Mouse (Mus musculus) hindbrain, postnatal 0 days (tissue): ENCODE results near the gene Rpl3. TPM values are rescaled to one million over a fixed set of nuclear protein-coding genes. Genes with fewer than 3 reads are reported as not detected.

ENCODE experiments used
- ATAC-seq: fragments of 200-750 bp; cut with Nextera tagmentation; 2 replicates; pipeline ENCODE4 v1.8.0; 2017; ENCODE audit warnings: mild to moderate bottlenecking, moderate TSS enrichment, moderate library complexity
- DNase-seq: peaks from one replicate; pipeline ENCODE4 v3.0.0-alpha.2; 2015; ENCODE audit warnings: low spot score
- H3K27ac ChIP-seq: fragments of 300-500 bp; sonication (generic); 2 replicates; pipeline ENCODE4 v1.5.1; 2014; ENCODE audit warnings: mild to moderate bottlenecking
- H3K27me3 ChIP-seq: fragments of 300-500 bp; sonication (generic); 2 replicates; pipeline ENCODE4 v1.6.1; 2014; ENCODE audit warnings: low read length, mixed read lengths; ENCODE audit not compliant: insufficient read depth
- H3K36me3 ChIP-seq: fragments of 300-500 bp; sonication (generic); 2 replicates; pipeline ENCODE4 v1.6.1; 2014; ENCODE audit warnings: low read length, mixed read lengths; ENCODE audit not compliant: insufficient read depth
- H3K4me1 ChIP-seq: fragments of 300-500 bp; sonication (generic); 2 replicates; pipeline ENCODE4 v1.6.1; 2014; ENCODE audit warnings: antibody characterized with exemption, low read length, mixed read lengths; ENCODE audit not compliant: insufficient read depth
- H3K4me2 ChIP-seq: fragments of 300-500 bp; sonication (generic); 2 replicates; pipeline ENCODE4 v1.6.1; 2014; ENCODE audit warnings: low read depth, mild to moderate bottlenecking, low read length, moderate library complexity, mixed read lengths
- H3K4me3 ChIP-seq: fragments of 300-500 bp; sonication (generic); 2 replicates; pipeline ENCODE4 v1.5.1; 2014; ENCODE audit warnings: low read length
- H3K9ac ChIP-seq: fragments of 300-500 bp; sonication (generic); replicated peaks from 2 replicates; pipeline ENCODE4 v1.6.1; 2014; ENCODE audit warnings: mild to moderate bottlenecking, low read length, moderate library complexity, mixed read lengths
- H3K9me3 ChIP-seq: fragments of 300-500 bp; sonication (generic); 2 replicates; pipeline ENCODE4 v1.6.1; 2016; ENCODE audit warnings: low read length, mixed read lengths
- CTCF ChIP-seq: IDR thresholded peaks from 2 replicates; pipeline ENCODE4 v1.5.1; 2016; ENCODE audit warnings: antibody characterized with exemption, control low read depth, low read depth
- WGBS: fragments of 180-500 bp; shearing (Covaris S2); extraction: QIAGEN DNeasy Blood & Tissue Kit; methylation state at CpG from one replicate; pipeline ENCODE4 v1.1.7; 2014; 5-methylcytosine and 5-hydroxymethylcytosine counted together
- polyA plus RNA-seq: library from polyadenylated mRNA; unstranded; fragments of >200 nt; fragmentation: Nextera tagmentation; extraction: Ambion mirVana; gene quantifications from 2 replicates; pipeline ENCODE4 v1.2.1, GENCODE M21; 2015
- total RNA-seq: library from RNA; depleted of rRNA; stranded (reverse); fragments of >200 nt; gene quantifications from 2 replicates; pipeline ENCODE4 v1.2.3, GENCODE M21; 2014

Gene Rpl3
- total and polyA plus RNA-seq, 2 experiments from 2014 or later = 527 to 599 TPM

- no peak for TF ChIP-seq CTCF
- Histone ChIP-seq H3K9ac (no peak overlapping the region), H3K4me2 (no peak overlapping the region), H3K9me3 (no peaks in the 10 kb centered on the region), H3K4me3 (no peak overlapping the region), H3K27ac (no peak overlapping the region), H3K27me3 (no peaks in the 10 kb centered on the region), H3K4me1 (no peaks in the 10 kb centered on the region), H3K36me3 (no peaks in the 10 kb centered on the region)
- ATAC-seq (no peak), DNase-seq (no peak)
- WGBS = 54% methylated on average over 8 of the region's 9 CpGs
These were observed 29.3 kb downstream of the Rpl3 start for GRCm38 (mm10) chr15:80062339-80062738.

GRCm38 (mm10) chr15:80061071-80061550, 30.6 kb downstream of the Rpl3 start:
- 89% methylated on average over 4 of the region's 4 CpGs for WGBS
- Histone ChIP-seq H3K9ac (no peak overlapping the region), H3K4me1 (no peaks in the 10 kb centered on the region), H3K27ac (no peak overlapping the region), H3K9me3 (no peaks in the 10 kb centered on the region), H3K27me3 (no peaks in the 10 kb centered on the region), H3K36me3 (no peaks in the 10 kb centered on the region), H3K4me2 (no peak overlapping the region), H3K4me3 (no peak overlapping the region)
- TF ChIP-seq CTCF = no peak
- DNase-seq = no peak
- ATAC-seq = no peak

DNA sequence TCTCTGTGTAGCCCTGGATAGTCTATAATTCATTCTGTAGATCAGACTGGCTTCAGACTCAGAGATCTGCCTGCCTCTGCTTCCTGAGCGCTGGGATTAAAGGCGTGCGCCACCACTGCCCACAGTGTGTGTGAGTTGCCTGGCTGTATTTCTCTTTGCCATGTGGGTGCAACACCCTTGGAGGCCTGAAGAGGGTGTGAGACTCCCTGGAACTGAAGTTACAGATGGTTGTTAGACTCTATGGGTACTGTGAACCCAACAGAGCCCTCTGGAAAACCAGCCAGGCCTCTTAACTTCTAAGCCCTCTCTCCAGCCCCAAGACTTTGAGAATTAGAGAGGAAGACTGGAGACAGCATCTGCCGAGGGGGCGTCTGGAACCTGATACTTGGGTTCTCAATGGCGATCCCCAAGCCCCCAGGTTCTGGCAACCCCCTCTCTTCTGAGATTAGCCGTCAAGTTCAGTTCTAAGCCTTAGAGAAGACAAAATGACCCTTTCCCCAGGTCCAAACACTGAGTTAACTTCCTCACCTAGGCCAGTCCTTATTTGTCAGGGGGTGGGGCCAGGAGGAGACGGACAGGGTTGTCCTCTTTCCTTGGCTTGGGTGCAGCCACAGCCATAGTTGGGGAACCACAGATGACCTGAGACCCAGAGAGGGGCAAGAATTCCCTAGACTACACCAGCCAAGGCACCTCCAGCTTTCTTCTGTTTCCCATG, 31.2 kb downstream of the Rpl3 start:
- H3K27me3 ChIP-seq = no peaks in the 10 kb centered on the region
- no peaks in the 10 kb centered on the region for H3K4me1 ChIP-seq
- no peaks in the 10 kb centered on the region for H3K36me3 ChIP-seq
- H3K9me3 ChIP-seq = no peaks in the 10 kb centered on the region
- H3K27ac ChIP-seq = no peak overlapping the region
- H3K9ac ChIP-seq = no peak overlapping the region
- H3K4me3 ChIP-seq = no peak overlapping the region
- H3K4me2 ChIP-seq = no peak overlapping the region
- no peak for TF ChIP-seq CTCF
- 98% methylated on average over 8 of the region's 8 CpGs for WGBS
- DNase-seq (no peak), ATAC-seq (no peak)

- H3K36me3 ChIP-seq = no peaks in the 10 kb centered on the region
These were observed 32.1 kb downstream of the Rpl3 start for GRCm38 (mm10) chr15:80059606-80060005.

DNA sequence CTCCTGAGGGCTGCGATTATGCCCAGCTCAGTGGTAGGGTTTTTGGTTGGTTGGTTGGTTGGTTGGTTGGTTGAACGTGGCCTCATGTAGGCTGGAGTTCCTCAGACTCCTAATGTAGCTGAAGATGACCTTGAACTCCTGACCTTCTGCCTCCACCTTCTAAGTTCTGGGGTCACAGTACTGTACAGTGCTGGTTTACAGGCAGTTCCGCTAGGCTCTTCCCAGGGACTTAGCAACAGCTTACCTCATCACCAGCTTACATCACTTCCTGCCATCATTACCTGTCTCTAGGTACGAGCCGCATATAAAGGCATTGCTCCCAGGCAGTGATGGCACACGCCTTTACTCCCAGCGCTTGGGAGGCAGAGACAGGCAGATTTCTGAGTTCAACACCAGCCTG, 33.5 kb downstream of the Rpl3 start:
- H3K9me3 ChIP-seq = no peaks in the 10 kb centered on the region
- no peak overlapping the region for H3K27ac ChIP-seq
- no peaks in the 10 kb centered on the region for H3K4me1 ChIP-seq
- H3K27me3 ChIP-seq = no peaks in the 10 kb centered on the region
- TF ChIP-seq CTCF = no peak
- WGBS = 89% methylated on average over 7 of the region's 7 CpGs
- H3K36me3 ChIP-seq = no peaks in the 10 kb centered on the region
- ATAC-seq (no peak), DNase-seq (no peak)
- no peak overlapping the region for H3K9ac ChIP-seq
- no peak overlapping the region for H3K4me2 ChIP-seq
- H3K4me3 ChIP-seq = no peak overlapping the region

More at GRCm38 (mm10) chr15:80059606-80060005, 32.1 kb downstream of the Rpl3 start:
- Histone ChIP-seq H3K9me3 (no peaks in the 10 kb centered on the region), H3K4me1 (no peaks in the 10 kb centered on the region), H3K4me2 (no peak overlapping the region), H3K27ac (no peak overlapping the region), H3K9ac (no peak overlapping the region), H3K4me3 (no peak overlapping the region), H3K27me3 (no peaks in the 10 kb centered on the region)
- no peak for DNase-seq
- no peak for TF ChIP-seq CTCF
- 75% methylated on average over 7 of the region's 7 CpGs for WGBS
- no peak for ATAC-seq

DNA sequence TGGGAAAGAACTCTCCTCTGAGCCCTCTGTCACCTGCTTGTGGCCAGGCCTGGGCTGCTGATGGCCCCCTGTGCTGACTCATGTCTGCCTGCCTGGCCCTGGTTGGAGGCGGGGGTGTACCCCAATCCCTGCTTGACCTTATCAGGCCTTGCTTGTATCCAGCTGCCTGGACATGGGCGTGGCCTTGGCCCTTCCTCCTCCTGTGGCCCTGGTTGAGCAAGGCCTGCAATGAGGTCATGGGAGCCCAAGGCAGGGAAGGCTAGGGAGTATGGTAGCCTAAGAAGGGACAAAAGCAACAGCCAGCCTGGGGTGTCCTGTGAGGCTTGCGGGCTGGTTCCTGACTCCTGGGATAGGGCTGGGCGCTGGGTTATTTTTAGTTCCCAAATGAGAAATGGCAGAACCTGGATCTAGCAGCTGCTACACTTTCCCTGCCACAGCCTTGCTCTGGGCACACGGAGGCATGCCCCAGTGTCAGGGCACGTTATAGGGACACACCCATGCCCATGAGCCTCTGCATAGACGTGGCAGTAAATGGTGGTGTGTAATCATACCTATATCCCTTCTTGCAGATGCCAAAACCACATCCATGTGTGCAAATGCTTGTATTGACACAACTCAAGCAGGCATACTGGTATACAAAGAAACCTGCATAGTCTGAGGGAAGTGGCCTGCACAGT, 37.5 kb downstream of the Rpl3 start:
- H3K9me3 ChIP-seq = no peaks in the 10 kb centered on the region
- WGBS = 82% methylated on average over 7 of the region's 7 CpGs
- no peak overlapping the region for H3K27ac ChIP-seq
- no peaks in the 10 kb centered on the region for H3K27me3 ChIP-seq
- no peak overlapping the region for H3K4me2 ChIP-seq
- H3K4me3 ChIP-seq = no peak overlapping the region
- DNase-seq (no peak), ATAC-seq (no peak; the same call in 1 of the 2 replicates)
- H3K36me3 ChIP-seq = no peaks in the 10 kb centered on the region
- no peak overlapping the region for H3K9ac ChIP-seq
- H3K4me1 ChIP-seq = no peaks in the 10 kb centered on the region
- TF ChIP-seq CTCF = no peak
